Mouse (Mus musculus): ENCODE results near the gene Slc5a4b. TPM values are rescaled to one million over a fixed set of nuclear protein-coding genes. Genes with fewer than 3 reads are reported as not detected.

Gene Slc5a4b
- not detected in 2 replicates for polyA plus RNA-seq (2015; fragmentation: Nextera tagmentation; extraction: Ambion mirVana)

- Histone ChIP-seq H3K9ac (no peak within 1 kb of the TSS), H3K4me1 (replicated peaks) (no peaks in the 10 kb centered on the region), H3K9me3 (no peaks in the 10 kb centered on the region), H3K27ac (replicated peaks) (no peak within 1 kb of the TSS), H3K4me3 (no peak within 1 kb of the TSS), H3K27me3 (no peaks in the 10 kb centered on the region), H3K4me2 (no peak within 1 kb of the TSS), H3K36me3 (no peaks in the 10 kb centered on the region)
- ATAC-seq (ENCODE audit: low read depth), result no peak
- 91% methylated on average over 4 of the region's 4 CpGs for WGBS
These were observed at the start of gene Slc5a4b for GRCm38 (mm10) chr10:76110861-76111260. Slc5a4b (minus strand) TSS chr10:76110961.

DNA sequence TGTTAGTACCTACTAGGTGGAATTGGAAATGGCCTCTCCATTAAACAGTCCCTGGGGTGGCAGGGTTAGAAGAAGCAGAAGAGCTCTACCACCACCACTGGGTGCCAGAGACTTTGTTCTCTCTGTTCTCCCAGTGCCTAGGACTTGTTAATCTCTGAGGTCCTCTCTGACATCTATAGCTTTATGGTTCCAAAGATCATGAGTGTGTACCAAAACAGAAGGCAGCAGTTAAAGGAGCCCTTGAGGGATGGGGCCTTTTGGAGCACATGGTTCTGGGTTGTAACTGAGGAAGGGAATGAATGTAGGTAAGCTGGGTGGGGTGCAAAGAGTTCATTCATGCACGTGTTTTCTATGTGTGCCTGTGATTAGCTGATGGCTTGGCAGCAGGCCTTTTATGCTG, 47.2 kb upstream of the Slc5a4b start:
- ATAC-seq (ENCODE audit: low read depth), result no peak
- 83% methylated on average over 1 of the region's 1 CpGs for WGBS

DNA sequence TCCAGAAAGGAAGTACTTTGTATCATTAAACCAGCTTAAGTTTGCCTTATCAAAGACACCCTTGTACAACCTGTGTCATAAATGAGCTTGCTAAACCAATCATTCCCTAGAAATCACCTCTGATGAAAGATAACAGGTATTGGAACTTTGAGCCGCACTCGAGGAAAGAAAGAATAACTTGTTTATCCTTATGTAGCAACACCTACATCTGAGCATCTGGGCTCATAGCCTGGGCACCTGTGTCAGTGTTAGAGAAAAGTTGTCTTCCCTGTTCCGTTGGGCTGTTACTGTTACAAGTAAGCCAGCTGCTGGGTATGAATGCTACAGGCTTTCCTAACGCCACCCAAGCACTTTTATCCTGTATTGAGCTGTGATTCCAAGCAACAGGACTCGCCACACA, 46.8 kb upstream of the Slc5a4b start:
- no peak for ATAC-seq (ENCODE audit: low read depth)
- no peak overlapping the region for H3K9ac ChIP-seq
- H3K4me3 ChIP-seq, result no peak overlapping the region
- no peaks in the 10 kb centered on the region for H3K27me3 ChIP-seq
- no peaks in the 10 kb centered on the region for H3K9me3 ChIP-seq
- no peaks in the 10 kb centered on the region for H3K36me3 ChIP-seq
- H3K27ac ChIP-seq (replicated peaks), result no peak overlapping the region
- H3K4me1 ChIP-seq (replicated peaks), result no peaks in the 10 kb centered on the region
- no peak overlapping the region for H3K4me2 ChIP-seq
- WGBS, result 89% methylated on average over 5 of the region's 5 CpGs

More for the DNA sequence above, 47.2 kb upstream of the Slc5a4b start:
- no peak overlapping the region for H3K4me2 ChIP-seq
- H3K4me3 ChIP-seq, result no peak overlapping the region
- no peaks in the 10 kb centered on the region for H3K27me3 ChIP-seq
- no peaks in the 10 kb centered on the region for H3K9me3 ChIP-seq
- no peak overlapping the region for H3K9ac ChIP-seq
- no peaks in the 10 kb centered on the region for H3K36me3 ChIP-seq
- H3K27ac ChIP-seq (replicated peaks), result no peak overlapping the region
- no peaks in the 10 kb centered on the region for H3K4me1 ChIP-seq (replicated peaks)

GRCm38 (mm10) chr10:76155911-76156310, 45.1 kb upstream of the Slc5a4b start:
- ATAC-seq (ENCODE audit: low read depth), result no peak
- no peaks in the 10 kb centered on the region for H3K36me3 ChIP-seq
- WGBS, result 87% methylated on average over 7 of the region's 7 CpGs
- no peaks in the 10 kb centered on the region for H3K4me1 ChIP-seq (replicated peaks)
- H3K27ac ChIP-seq (replicated peaks), result no peak overlapping the region
- H3K9me3 ChIP-seq, result no peaks in the 10 kb centered on the region
- H3K9ac ChIP-seq, result no peak overlapping the region
- H3K4me2 ChIP-seq, result no peak overlapping the region
- no peaks in the 10 kb centered on the region for H3K27me3 ChIP-seq
- H3K4me3 ChIP-seq, result no peak overlapping the region

GRCm38 (mm10) chr10:76147278-76147677, 36.5 kb upstream of the Slc5a4b start, which contains the start of gene Slc5a4a:
Slc5a4a (plus strand) TSS chr10:76147451.
- no peak for ATAC-seq (ENCODE audit: low read depth)
- Histone ChIP-seq H3K9me3 (no peaks in the 10 kb centered on the region), H3K4me3 (no peak within 1 kb of the TSS), H3K27me3 (no peaks in the 10 kb centered on the region), H3K4me2 (no peak within 1 kb of the TSS), H3K27ac (replicated peaks) (no peak within 1 kb of the TSS), H3K36me3 (no peaks in the 10 kb centered on the region), H3K9ac (no peak within 1 kb of the TSS), H3K4me1 (replicated peaks) (no peaks in the 10 kb centered on the region)
- 93% methylated on average over 5 of the region's 5 CpGs for WGBS

DNA sequence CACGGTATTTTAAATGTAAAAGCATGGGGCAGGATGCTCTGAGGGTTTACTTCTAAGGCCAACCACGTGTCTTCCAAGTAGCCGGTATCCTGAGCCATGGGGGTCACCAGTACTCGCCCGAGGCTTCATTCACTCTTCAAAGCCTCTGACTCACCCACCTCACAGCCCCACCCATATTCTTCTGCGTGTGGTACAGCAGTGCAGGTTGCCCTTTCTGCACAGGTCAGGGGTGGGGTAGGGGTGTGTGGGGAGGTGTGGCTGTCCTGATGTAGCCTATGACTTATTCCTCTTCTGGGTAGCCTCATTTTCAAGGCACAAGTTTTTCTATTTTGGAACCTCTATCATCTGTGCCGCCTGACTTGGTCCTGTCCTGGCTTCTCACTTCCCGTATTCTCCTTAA, 36.1 kb upstream of the Slc5a4b start:
- Histone ChIP-seq H3K4me2 (no peak overlapping the region), H3K27me3 (no peaks in the 10 kb centered on the region), H3K36me3 (no peaks in the 10 kb centered on the region), H3K27ac (replicated peaks) (no peak overlapping the region), H3K4me3 (no peak overlapping the region), H3K9ac (no peak overlapping the region), H3K4me1 (replicated peaks) (no peaks in the 10 kb centered on the region), H3K9me3 (no peaks in the 10 kb centered on the region)
- ATAC-seq (ENCODE audit: low read depth), result no peak
- 73% methylated on average over 8 of the region's 8 CpGs for WGBS

DNA sequence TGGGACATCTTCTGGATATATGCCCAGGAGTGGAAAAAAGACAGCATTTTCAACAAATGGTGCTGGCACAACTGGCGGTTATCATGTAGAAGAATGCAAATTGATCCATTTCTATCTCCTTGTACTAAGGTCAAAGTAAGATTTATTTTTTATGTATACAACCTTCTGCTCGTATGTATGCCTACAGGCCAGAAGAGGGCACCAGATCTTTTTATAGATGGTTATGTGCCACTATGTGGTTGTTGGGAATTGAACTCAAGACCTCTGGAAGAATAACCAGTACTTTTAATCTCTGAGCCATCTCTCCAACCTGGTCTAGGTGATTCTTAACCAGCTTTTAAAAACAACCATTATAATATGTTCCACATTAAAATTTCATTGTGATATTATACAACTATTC, 25.6 kb upstream of the Slc5a4b start:
- H3K4me1 ChIP-seq (replicated peaks), result no peaks in the 10 kb centered on the region
- H3K4me2 ChIP-seq, result no peak overlapping the region
- no peaks in the 10 kb centered on the region for H3K36me3 ChIP-seq
- H3K9ac ChIP-seq, result no peak overlapping the region
- ATAC-seq (ENCODE audit: low read depth), result no peak
- no peaks in the 10 kb centered on the region for H3K9me3 ChIP-seq
- H3K27ac ChIP-seq (replicated peaks), result no peak overlapping the region
- no peaks in the 10 kb centered on the region for H3K27me3 ChIP-seq
- H3K4me3 ChIP-seq, result no peak overlapping the region
- WGBS, result 78% methylated on average over 2 of the region's 2 CpGs

DNA sequence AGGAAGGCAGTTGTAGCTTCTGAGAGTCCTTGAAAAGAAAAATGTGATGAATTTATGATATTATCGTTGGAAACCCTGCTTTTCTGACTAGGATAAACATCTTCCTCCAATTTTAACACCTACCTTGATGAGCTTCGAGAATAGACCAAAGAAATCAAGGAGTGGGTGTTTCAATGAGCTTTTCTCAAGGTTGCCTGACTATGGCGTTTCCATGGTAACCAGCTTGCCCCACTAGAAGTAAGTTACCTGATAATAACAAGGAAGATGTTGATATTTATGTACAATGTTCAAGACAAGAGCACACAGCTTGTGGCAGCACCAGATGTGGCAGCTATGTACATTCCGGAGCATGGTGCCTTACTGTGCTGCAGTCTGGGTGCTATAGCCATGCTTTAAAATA, 21.7 kb upstream of the Slc5a4b start:
- whole genome bisulfite sequencing, result 82% methylated on average over 4 of the region's 4 CpGs
- Histone ChIP-seq H3K4me1 (replicated peaks) (no peaks in the 10 kb centered on the region), H3K9ac (no peak overlapping the region)

DNA sequence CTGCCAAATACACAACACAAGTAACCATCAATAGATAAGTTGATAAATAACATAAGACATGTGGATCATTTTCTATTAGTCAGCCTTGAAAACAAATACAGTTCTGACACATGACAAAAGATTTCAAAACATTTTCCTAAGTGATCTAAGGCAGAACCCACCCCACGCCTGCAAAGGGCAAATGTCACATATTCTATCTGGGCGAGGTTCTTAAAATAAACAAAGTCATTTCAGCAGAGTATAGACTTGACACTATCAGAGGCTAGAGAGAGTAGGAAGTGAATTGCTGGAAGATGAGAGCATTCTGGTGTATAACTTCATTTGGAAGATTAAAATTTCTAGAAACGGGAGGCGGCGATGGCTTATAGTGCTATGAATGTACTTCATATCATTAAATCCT, 10.7 kb upstream of the Slc5a4b start:
- no peak overlapping the region for H3K4me2 ChIP-seq
- H3K9me3 ChIP-seq, result no peaks in the 10 kb centered on the region
- ATAC-seq (ENCODE audit: low read depth), result no peak
- no peaks in the 10 kb centered on the region for H3K27me3 ChIP-seq
- H3K9ac ChIP-seq, result no peak overlapping the region
- WGBS, result 91% methylated on average over 5 of the region's 5 CpGs
- peaks cover 11% of the 10 kb centered on the region; the same call in 1 of the 2 replicates for H3K4me1 ChIP-seq (replicated peaks)
- H3K36me3 ChIP-seq, result no peaks in the 10 kb centered on the region
- H3K27ac ChIP-seq (replicated peaks), result no peak overlapping the region
- no peak overlapping the region for H3K4me3 ChIP-seq

More for the DNA sequence above, 21.7 kb upstream of the Slc5a4b start:
- no peak for ATAC-seq (ENCODE audit: low read depth)
- H3K27me3 ChIP-seq, result no peaks in the 10 kb centered on the region
- H3K4me3 ChIP-seq, result no peak overlapping the region
- H3K9me3 ChIP-seq, result no peaks in the 10 kb centered on the region
- no peak overlapping the region for H3K27ac ChIP-seq (replicated peaks)
- no peaks in the 10 kb centered on the region for H3K36me3 ChIP-seq
- no peak overlapping the region for H3K4me2 ChIP-seq

GRCm38 (mm10) chr10:76120124-76120711, 9.5 kb upstream of the Slc5a4b start:
- no peaks in the 10 kb centered on the region for H3K36me3 ChIP-seq
- H3K4me1 ChIP-seq (replicated peaks), result peaks cover 11% of the 10 kb centered on the region; the same call in 1 of the 2 replicates
- peak overlapping the region; percentile 54; the same call in 1 of the 2 replicates for H3K27ac ChIP-seq (replicated peaks)
- H3K9me3 ChIP-seq, result no peaks in the 10 kb centered on the region
- H3K4me3 ChIP-seq, result no peak overlapping the region
- no peaks in the 10 kb centered on the region for H3K27me3 ChIP-seq
- ATAC-seq (ENCODE audit: low read depth), result no peak
- WGBS, result 29% methylated on average over 4 of the region's 4 CpGs
- no peak overlapping the region for H3K4me2 ChIP-seq
- no peak overlapping the region for H3K9ac ChIP-seq

DNA sequence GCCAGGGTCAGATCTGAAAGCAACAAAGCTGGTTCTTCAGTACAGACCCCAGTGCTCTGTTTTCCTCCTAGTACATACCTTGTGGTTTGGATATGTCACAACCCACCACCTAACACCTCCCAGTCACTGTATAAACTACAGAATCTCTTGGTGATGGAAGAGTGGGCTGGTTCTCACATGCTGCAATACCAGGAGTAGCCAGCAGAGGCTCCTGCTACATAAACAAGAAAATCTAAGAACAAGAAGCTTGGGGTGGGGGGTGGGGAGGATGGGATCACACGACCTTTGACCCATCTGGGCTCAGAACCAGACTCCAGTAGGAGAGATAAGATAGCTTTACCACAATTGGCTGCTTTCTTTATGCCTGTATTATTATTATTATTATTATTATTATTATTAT, 8.0 kb upstream of the Slc5a4b start:
- Histone ChIP-seq H3K9me3 (no peaks in the 10 kb centered on the region), H3K36me3 (no peaks in the 10 kb centered on the region), H3K9ac (no peak overlapping the region), H3K27ac (replicated peaks) (no peak overlapping the region), H3K27me3 (no peaks in the 10 kb centered on the region), H3K4me2 (no peak overlapping the region), H3K4me1 (replicated peaks) (peaks cover 11% of the 10 kb centered on the region; the same call in 1 of the 2 replicates), H3K4me3 (no peak overlapping the region)
- 29% methylated on average over 1 of the region's 1 CpGs for WGBS
- no peak for ATAC-seq (ENCODE audit: low read depth)

- ATAC-seq (ENCODE audit: low read depth), result no peak
- H3K27ac ChIP-seq (replicated peaks), result no peak overlapping the region
- WGBS, result 34% methylated on average over 5 of the region's 5 CpGs
- H3K4me1 ChIP-seq (replicated peaks), result peaks cover 11% of the 10 kb centered on the region; the same call in 1 of the 2 replicates
- H3K9me3 ChIP-seq, result no peaks in the 10 kb centered on the region
- H3K36me3 ChIP-seq, result no peaks in the 10 kb centered on the region
- H3K4me2 ChIP-seq, result no peak overlapping the region
- no peaks in the 10 kb centered on the region for H3K27me3 ChIP-seq
- H3K4me3 ChIP-seq, result no peak overlapping the region
- no peak overlapping the region for H3K9ac ChIP-seq
These were observed 7.2 kb upstream of the Slc5a4b start for GRCm38 (mm10) chr10:76117966-76118365.

- Histone ChIP-seq H3K4me2 (no peak overlapping the region), H3K9me3 (no peaks in the 10 kb centered on the region), H3K4me1 (replicated peaks) (no peaks in the 10 kb centered on the region), H3K4me3 (no peak overlapping the region), H3K9ac (no peak overlapping the region), H3K27ac (replicated peaks) (no peak overlapping the region), H3K36me3 (no peaks in the 10 kb centered on the region), H3K27me3 (no peaks in the 10 kb centered on the region)
- no peak for ATAC-seq (ENCODE audit: low read depth)
- WGBS, result 72% methylated on average over 9 of the region's 9 CpGs
These were observed 13.4 kb downstream of the Slc5a4b start for GRCm38 (mm10) chr10:76097368-76097767.
